Mouse (Mus musculus) adrenal gland, postnatal 14 days (tissue): ENCODE results near the gene Jagn1. TPM values are rescaled to one million over a fixed set of nuclear protein-coding genes. Genes with fewer than 3 reads are reported as not detected.

Experiments
- DNase-seq: peaks from one replicate; pipeline ENCODE4 v3.0.0; 2021; ENCODE audit warnings: mixed read lengths
- long read RNA-seq, 2 experiments: library from polyadenylated mRNA; stranded (forward); transcript quantifications; one replicate each; pipeline ENCODE4 v2.0.0; 2021
- total RNA-seq: library from RNA; stranded (reverse); gene quantifications from 2 replicates; pipeline ENCODE4 v1.2.3, GENCODE M21; 2021

Jagn1 gene
- 54.1 and 54.8 TPM in 2 replicates for total RNA-seq
- long read RNA-seq, experiment 1, transcript Jagn1-201 (2 exons, 1,201 nt): major isoform, 61 of 67 reads
- long read RNA-seq, experiment 1, partial matches to known transcripts: 0 of 67 reads
- long read RNA-seq, experiment 1, other reads (novel, unspliced or antisense): 3 of 67 reads
- long read RNA-seq, experiment 2, transcript Jagn1-201 (2 exons, 1,201 nt): major isoform, 64 of 70 reads
- long read RNA-seq, experiment 2, partial matches to known transcripts: 0 of 70 reads
- long read RNA-seq, experiment 2, other reads (novel, unspliced or antisense): 4 of 70 reads

DNA sequence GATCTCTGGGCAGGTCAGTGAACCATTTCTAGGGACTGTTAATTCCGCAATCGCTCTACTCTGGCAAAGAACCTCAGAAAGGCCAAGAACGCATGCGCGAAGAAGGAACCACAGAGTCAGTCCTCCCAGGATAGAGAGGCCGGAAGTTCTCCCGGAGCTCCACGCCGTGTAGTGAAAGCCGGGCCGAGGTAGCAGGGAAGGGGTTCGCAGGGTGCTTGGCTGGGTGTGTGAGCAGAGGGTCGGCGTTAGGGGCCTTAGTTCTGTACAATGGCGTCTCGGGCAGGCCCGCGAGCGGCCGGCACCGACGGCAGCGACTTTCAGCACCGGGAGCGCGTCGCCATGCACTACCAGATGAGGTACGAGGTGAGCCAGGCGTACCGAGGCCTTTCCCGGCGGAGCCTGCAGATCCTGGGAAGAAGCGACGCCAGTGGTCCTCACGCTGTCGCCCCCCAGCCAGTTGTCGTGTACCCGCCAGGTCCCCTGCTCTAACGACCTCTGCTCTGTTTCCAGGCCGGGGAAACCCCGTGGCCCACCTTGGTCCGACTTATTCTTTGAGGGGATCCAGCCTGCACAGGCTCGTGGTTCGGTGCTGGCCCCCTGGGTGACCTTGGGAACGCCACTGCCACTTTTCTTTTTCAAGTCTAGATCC lies at the start of gene Jagn1:
Gene Jagn1, plus strand, starts transcription at position 128 of the 649 bp plus-strand sequence.
- DNase-seq: peak; percentile 96

DNA sequence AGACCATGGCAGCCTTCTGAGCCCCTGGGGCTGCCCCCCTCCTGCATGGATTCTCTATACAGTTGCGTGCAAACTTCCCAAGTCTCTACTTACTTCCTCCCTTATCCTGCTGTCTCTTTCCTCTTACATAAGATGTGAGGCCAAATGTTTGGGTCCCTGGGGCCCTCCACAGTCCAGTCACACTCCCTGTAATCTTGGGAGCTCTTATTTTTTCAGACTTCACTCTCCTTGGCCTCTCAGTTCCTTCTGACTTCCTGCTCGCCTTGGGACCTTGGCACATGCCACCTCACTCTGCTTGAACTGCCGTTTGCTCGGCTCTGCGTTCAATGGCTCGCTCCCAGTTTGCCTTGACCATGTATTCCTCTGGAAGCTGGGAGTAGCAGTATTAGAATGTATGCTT lies 48.4 kb upstream of the Jagn1 start:
- no peak for DNase-seq

DNA sequence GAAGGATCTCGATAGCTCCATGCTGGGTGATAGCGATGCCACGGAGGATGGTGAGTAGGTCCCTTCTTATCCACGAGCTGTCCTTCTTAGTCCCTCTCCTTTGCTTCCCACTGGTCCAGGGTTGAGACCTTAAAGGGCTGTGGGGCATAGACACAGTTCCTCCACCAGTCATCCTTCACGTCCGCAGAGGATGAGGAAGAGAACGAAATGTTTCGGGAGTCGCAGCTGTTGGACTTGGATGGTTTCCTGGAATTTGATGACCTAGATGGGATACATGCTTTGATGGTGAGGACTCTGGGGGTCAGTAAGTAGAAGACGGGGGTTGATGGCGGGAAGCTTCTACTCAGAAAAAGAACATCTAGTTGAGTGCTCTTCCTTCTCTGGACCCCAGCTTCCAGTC lies 47.6 kb upstream of the Jagn1 start:
- DNase-seq: no peak

DNA sequence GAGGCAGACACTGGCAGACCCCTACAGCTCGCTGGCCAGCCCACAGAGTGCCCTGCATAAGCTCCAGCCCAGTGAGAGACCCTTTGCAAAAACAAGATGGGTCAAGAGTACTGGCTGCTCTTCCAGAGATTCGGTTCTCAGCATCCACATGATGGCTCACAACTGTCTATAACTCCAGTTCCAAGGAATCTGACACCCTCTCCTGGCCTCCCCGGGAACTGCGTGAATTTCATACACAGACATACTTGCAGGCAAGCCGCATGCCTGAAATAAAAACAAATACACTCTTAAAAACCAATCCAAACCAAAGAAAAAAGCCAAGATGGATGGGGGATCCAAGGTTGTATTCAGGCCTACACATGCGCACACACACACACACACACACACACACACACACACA lies 46.9 kb upstream of the Jagn1 start:
- no peak for DNase-seq

DNA sequence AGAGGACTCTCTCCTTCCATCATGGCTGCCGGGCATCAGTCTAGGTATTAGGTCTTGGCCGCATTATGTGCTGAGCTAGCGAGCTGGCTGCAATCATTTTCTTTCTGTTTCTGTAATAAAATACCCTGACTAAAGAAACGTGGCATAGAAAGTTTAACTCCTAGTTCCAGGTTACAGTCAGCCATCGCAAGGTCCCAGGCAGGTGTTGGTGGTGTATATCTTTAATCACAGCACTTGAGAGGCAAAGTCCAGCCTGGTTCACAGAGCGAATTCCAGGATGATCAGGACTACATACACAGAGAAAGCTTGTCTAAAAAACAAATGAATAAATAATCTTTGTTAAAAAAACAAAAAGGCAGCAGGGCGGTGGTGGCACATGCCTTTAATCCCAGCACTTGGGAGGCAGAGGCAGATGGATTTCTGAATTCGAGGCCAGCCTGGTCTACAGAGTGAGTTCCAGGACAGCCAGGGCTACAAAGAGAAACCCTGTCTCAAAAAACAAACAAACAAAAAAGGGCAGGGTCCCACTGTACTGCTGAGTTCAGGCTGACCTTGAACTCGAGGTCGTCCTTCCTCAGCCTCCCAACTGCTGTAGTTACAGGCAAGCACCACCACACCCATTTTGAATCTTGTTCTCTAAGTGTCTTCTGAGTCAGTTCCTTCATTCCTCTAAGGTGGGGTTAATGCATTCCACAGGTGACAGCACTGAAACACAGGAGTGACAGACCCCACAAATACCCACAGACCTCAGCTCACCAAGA lies 45.9 kb upstream of the Jagn1 start:
- DNase-seq: no peak

DNA sequence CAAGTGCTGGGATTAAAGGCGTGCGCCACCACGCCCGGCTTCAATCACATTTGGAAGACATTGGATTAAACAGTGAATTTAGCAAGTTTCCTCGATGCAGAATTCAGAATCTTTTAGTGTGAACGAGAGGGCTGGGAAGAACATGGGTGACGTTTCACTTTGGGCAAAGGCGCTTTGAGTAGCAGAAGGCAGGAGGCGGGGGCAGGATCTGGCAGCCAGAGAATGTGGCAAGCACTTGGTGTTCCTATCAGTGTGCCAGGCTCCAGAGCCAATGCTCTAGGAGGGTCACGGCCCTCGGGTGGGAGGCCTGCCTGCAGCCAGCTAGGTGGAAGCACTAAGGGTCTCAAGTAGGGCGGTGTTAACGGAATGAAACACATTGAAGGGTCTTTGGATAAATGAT lies 40.3 kb upstream of the Jagn1 start:
- DNase-seq: no peak

DNA sequence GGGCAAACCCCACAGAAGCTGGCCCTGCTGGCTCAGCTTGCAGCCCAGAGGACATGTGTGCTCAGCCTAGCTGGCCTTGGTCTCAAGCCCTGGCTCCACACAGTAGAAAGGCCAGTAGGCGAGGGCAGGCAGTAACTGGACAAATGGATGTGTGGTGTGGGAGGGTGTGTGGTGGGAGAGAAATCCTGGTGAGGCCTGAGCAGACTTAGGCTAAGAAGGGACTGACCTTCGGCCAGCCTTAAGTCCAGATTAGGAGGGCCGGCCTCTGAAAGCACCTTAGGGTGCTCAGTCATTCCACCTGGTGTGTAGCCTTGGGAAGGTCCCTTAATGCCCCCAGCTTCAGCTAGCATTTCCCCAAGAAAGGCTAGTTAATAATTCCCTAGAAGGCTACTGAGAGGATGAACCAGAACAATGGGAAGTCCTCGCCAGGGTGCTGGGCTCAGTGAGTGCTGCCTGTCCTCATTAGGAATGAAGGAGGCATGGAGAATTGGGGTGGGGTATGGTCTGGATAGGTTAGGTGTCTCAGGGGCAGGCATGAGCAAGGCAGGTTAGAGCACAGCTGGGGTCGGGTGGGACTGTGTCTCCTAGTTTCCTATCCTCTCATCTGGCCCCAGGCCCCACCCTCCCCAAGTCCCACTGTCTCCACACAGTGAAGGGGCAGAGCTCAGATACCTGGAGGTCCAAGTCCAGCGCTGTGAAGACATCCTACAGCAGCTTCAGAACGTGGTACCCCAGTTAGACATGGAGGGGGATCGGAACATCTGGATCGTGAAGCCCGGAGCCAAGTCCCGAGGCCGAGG lies 37.5 kb upstream of the Jagn1 start:
- no peak for DNase-seq

DNA sequence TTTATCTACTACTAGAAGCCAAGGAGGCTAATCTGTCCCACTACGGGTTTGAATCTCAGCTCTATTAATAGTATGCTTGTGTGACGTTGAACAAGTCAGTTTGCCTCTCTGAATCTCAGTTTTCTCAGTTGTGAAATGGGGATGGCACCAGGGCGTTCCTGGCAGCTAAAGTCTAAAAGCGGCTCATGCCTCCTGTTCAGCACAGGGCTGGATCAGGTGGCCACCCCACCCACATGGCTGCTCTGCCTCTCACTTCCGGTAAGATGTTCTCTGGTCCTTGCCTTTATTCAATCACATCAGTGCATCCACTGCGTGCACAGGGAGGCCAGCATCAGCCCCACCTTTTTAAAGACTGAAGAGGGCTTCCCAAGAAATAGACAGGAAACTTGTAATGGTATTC lies 36.9 kb upstream of the Jagn1 start:
- no peak for DNase-seq

DNA sequence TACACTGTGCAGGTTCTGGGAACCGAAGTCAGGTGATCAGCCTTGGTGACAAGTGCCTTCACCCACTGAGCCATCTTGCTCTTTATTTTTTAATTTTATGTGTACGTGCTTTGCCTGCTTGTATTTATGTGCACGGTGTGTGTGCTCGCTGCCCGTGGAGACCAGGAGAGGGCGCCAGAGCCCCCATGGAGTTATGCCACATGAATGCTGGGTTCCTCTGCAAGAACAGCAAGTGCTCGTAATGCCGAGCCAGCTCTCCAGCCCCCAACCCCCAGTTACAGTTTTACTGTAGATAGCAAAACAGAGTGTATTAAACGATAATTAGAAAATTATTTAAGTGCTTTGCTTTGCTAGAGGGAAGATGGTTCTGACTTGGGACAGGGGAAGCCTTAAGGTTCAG lies 35.7 kb upstream of the Jagn1 start:
- no peak for DNase-seq

DNA sequence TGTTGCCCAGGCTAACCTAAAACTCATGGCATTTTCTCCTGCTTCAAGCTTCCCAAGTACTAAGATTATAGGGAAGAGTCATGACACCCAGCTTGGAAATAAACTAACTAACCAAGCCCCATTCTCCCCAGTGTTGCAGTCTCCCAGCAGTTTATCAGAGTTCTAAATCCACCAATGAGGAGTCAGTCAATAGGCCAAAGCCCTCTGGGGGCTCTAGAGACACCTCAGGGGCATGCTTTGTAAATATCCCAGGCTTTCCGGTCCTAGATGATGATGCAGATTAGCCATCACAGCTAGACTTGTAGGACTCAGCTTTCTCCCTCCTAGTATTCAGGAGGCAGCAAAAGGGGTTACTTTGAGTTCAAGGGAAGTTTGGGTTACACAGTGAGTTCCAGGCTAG lies 32.4 kb upstream of the Jagn1 start:
- DNase-seq: no peak

DNA sequence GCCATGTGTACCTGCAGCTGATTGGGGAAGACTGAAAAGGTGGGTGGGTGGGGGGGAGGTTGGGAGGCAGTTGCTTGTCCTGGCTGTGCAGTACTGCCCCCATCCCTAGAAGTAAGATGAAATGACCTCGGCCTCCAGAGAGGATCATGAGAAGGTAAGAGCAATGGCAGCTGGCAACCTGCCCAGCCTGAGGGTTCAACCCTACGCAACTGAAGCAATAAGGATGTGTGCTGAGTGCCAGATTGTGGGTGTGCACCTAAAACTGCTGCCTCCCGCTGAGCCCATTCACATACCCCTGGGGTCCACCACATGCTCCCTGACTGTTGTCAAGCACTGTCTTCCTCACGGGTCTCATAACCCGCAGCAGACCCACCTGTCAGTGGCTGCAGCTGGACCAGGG lies 26.0 kb upstream of the Jagn1 start:
- DNase-seq: no peak

DNA sequence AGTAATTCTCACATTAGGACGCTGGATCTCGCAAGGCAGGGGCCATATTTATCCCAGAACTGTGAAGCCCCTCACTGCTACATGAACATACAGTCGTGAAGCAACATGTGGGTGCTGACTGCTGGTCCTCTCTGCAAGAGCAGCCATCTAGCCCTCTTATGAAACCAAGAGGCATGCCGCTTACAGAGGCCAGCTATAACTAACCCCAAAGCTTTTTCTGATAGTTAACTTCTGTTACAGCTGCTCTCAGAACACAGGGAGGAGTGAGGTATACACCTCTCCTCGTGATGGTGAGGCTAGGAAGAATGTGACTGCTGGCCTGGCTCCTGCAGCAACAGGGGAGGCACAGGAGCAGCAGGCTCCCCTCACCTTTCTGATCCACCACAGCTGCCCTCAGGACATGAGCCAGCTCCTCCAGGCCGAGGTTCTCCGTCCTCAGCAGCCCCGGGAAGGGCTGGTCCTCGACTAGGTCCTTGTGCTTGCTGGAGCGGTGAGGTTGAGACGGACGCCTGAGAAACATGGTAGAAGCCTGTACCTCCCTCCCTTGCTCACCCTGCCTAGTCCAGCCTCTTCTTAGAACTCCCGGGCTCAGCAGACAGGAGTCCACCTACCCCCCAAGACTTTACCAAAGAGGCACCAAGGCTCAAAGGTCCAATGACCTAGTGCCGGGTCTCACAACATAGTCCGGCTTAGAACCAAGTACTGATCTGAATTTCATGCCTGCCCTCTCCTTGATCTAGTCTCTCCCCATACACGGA lies 23.7 kb upstream of the Jagn1 start:
- DNase-seq: peak; percentile 44

DNA sequence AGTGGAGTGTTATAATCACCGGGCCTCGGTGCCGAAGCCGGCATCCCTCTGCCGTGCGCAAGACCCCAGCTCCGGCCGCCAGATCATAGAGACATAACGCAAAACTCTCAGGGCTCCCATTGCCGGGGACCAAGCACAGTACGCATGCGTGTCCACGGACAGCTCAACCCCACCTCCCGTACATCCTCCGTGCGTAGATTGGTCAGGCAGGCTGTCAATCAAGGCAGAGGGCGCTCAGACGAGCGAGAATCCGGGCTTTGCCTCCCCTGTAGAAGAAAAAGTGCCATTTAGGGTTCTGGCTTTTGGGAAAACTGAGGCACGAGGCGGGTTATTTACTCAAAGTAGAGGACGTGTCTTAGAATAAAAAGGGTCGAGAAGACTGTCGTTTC lies 23.2 kb upstream of the Jagn1 start, which contains the start of gene Rpusd3:
Gene Rpusd3, minus strand, starts transcription at position 142 of the 389 bp plus-strand sequence.
- peak; percentile 100 for DNase-seq

DNA sequence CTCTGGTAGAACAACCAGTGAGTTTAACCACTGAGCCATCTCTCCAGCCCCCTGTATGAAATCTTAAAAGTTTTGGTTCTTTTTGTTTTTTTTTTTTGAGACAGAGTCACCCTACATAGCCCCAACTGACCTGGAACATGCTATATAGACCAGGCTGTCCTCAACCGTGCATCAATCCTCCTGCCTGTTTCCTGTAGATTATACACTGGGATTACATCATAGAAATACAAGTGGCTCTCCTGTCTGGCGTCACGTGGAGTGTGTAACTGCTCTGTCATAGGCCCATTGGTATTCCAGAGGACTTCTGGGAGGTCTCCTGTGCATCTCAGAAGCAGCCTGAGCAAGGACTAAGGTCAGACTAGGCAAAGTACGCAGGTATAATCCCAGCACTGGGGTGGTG lies 19.4 kb upstream of the Jagn1 start:
- DNase-seq: no peak

DNA sequence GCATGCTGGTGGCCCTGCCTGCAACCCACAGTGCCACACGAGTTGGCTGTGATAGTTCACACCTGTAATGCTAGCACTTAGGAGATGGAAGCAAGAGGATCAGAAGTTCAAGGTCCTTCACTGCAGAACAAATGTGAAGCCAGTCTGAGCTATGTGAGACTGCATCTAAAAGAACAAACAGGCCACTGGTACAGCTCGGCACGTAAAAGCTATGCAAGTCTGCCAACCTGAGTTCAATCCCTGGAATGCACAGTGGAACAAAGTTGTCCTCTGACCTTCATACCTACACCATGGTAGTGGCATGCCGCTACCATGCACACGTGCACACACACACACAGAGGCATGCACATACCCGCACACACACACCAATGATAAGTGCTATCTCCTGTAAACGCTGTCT lies 18.2 kb upstream of the Jagn1 start:
- DNase-seq: no peak

DNA sequence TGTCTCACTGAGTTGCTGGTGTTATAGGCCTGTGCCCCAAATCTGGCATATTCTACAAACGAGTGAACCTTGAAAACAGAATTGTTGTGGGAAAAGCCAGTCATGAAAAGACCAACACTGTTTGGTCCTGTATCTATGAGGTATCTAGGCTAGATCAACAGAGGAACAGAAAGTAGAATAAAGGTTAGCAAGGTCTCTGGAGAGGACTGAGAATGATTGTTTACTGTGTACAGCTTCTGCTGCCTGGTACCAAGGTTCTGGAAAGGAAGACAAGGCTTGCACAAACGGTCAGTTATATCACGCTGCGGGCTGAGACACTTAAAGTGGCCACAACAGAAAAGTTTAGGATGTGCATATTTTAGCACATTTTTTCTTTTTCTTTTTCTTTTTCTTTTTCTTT lies 15.7 kb upstream of the Jagn1 start:
- DNase-seq: no peak

DNA sequence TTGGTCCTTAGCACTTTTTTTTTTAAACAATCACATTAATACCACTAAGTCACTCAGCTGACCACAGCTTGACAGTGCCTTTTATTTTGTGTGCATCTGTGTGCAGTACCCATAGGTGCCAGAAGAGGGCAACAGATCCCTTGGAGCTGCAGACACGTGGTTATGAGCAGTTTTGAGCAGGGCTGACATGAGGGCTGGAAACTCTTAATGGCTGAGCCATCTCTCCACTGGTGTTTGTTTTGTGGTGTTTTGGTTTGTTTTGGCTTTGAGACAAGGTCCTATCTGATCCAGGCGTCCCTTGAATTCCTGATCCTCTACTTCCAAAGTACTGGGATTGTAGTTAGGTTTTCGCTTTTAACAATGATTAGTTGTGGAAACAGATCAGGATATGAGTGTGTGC lies 15.0 kb upstream of the Jagn1 start:
- DNase-seq: peak; percentile 73

DNA sequence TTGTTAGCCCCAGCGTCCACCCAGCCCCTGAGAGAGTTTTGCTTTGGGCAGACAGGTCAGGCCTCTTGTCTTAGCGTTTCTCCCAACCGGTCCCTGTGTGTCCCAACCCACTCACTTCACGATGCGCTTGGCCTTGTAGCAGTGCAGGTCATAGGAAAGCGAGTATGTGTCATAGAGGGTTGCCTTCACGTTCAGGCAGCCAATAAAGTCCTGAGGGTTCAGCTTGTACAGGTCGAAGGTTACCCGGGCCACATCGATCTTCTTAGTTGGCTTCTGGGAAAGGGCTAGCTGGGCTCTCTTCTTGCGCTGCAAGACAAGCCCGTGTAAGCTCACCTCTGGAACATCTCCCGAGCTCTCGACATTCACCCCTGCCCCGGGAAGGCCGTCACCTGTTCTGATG lies 14.4 kb upstream of the Jagn1 start:
- no peak for DNase-seq

DNA sequence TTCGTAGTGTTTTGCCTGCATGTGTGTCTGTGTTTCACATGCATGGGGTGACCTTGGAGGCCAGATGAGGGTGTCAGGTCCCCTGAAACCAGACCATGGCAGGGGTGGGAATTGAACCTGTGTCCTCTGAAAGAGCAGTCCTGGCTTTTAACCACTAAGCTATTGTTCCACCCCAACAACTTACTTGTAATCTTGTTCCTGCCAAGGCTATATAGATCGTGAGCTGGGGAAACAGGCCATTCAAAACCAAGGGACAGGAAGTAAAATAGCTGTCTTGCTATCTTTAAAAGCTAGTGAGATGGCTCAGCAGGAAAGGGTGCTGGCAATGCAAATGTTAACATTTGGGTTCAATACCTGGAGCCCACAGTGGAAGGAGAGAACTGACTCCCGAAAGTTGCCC lies 12.4 kb upstream of the Jagn1 start:
- DNase-seq: no peak

DNA sequence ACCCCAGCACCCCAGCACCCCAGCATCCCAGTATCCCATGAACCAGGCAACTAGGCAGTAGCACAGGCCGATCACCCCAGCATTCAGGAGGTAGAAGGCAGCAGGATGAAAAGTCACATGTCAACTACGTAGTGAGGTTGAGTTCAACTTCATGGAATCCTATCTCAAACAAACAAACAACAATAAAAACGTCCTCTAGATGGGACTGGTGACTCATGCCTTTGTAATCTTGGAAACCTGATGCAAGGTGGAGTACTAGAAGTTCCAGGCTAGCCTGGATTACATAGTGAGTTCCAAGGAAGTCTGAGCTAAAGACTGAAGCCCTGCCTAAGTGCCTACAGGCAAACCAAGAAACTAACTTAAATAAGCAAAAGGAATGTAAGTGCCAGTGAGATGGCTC lies 11.5 kb upstream of the Jagn1 start:
- no peak for DNase-seq

DNA sequence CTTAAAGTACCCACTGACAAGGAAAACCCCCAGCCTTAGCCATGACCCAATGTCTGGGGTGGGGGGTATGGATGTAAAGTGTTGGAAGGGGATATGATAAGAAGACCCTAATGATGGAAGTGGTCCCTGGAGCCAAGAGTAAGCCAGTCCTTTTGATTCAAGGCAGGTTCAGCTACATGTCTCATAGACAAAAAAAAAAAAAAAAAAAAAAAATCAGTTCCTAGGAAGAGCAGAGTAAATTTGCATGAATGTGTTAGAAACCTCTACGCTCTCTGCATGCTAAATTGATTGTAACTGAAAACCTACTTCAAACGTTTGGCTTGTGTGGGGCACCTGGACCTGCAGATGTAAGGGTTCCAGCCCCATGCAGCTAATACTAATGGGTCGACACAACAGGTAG lies 10.6 kb upstream of the Jagn1 start:
- DNase-seq: no peak

DNA sequence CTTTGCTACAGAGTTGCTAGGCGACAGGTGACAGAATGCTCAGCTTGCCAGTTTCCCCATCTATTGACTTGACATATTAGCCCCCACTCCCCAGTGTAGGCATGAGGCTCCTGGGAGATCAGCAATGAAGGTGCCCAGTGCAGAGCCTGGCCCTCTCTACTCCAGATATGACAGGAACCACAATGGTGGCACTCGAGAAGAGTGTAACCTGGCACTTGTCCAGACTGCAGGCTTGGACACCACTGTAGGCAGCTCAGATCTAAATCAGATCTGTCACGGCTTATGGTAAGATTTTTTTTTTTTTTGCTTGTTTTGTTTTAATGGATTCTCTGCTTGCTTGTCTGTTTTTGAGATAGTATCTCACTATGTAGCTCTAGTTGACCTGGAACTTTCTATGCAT lies 8.7 kb upstream of the Jagn1 start:
- no peak for DNase-seq
